ENCODE assay signal across 12 mouse cellular contexts in the genomic region with DNA sequence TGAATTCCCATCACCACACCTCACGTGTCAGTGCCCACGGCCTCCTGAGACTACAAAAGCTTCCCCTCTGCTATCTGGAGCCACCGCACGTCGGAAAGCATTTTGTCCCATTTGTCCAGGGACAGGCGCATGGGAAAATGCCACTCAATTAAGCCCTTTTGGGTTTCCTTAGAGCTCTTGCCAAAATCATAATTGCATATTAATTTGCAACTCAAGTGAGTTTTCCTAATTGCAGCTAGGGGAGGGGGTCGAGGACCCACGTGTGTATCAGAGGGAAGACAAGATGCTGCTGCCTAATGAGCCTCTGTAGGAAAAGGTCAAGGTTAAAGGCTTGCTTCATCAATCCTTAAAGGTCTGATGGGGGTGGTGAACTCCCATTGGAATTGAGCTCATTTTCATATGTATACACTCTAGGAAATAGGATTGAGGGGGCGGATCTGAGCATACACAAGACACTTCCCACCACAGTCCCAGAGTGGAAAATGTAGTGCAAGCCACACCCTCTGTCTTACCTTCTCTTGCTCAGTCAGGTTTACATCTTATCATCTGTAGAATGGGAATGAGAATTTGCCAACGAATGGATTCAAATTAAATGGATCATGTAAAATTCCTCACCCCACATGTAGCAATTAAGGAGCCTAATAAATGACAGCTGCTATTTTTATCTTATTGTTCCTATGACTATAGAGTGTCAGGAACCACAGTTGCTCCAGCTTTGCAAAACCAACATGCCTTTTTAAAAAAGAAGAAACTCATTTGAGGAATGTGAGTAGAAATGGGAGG.
DNase-seq lines count a peak whose midpoint lies in the region; ATAC-seq and TF ChIP-seq lines count a peak whose summit lies in the region.
"Had no signal": no experiment of that assay in that cellular context is flagged by ENCODE, and none has a peak within 500 bp of the region (broad histone marks: within the 10 kb centered on the region; RNA-seq: fewer than 3 reads in every experiment).

No protein-coding gene starts in this region.

- no peak overlapping the region for H3K27ac ChIP-seq in lung, embryonic 14.5 days (ENCODE audit: low read depth)
- no peak overlapping the region for H3K27ac ChIP-seq in embryonic facial prominence, embryonic 15.5 days (replicated peaks)
- no peak overlapping the region for H3K27ac ChIP-seq in hindbrain, postnatal 0 days
- H3K27ac ChIP-seq: left cerebral cortex, adult 2 months had no signal

- peak; percentile 10 for DNase-seq in lung, embryonic 14.5 days
- no peak for DNase-seq in lung, postnatal 4 days
- DNase-seq in hindbrain, postnatal 0 days (ENCODE audit: low spot score): peak; percentile 70
- DNase-seq in retina, postnatal 1 day: peak; percentile 97
- no peak for DNase-seq in adrenal gland, postnatal 10 days
- DNase-seq in gastrocnemius, adult 18-20 months (ENCODE audit: low spot score): no peak
- DNase-seq: heart, postnatal 36 days; kidney, postnatal 14 days had no signal

- H3K9ac ChIP-seq in lung, embryonic 14.5 days: no peak overlapping the region
- no peak overlapping the region for H3K9ac ChIP-seq in embryonic facial prominence, embryonic 15.5 days
- no peak overlapping the region for H3K9ac ChIP-seq in hindbrain, postnatal 0 days (replicated peaks; ENCODE audit: low read length)

- no peak overlapping the region for H3K4me3 ChIP-seq in lung, embryonic 14.5 days (ENCODE audit: low read depth, low read length)
- no peak overlapping the region for H3K4me3 ChIP-seq in embryonic facial prominence, embryonic 15.5 days (replicated peaks)
- H3K4me3 ChIP-seq in hindbrain, postnatal 0 days (ENCODE audit: low read length): no peak overlapping the region
- H3K4me3 ChIP-seq: left cerebral cortex, adult 2 months had no signal

- no peaks in the 10 kb centered on the region for H3K4me1 ChIP-seq in lung, embryonic 14.5 days (ENCODE audit: insufficient read depth)
- no peaks in the 10 kb centered on the region for H3K4me1 ChIP-seq in embryonic facial prominence, embryonic 15.5 days
- H3K4me1 ChIP-seq in hindbrain, postnatal 0 days (ENCODE audit: insufficient read depth, low read length): no peaks in the 10 kb centered on the region

- H3K9me3 ChIP-seq in lung, embryonic 14.5 days (ENCODE audit: low read depth, low read length): no peaks in the 10 kb centered on the region
- H3K9me3 ChIP-seq in embryonic facial prominence, embryonic 15.5 days (replicated peaks): no peaks in the 10 kb centered on the region
- no peaks in the 10 kb centered on the region for H3K9me3 ChIP-seq in hindbrain, postnatal 0 days (ENCODE audit: low read length)

- no peaks in the 10 kb centered on the region for H3K36me3 ChIP-seq in lung, embryonic 14.5 days (ENCODE audit: insufficient read depth)
- no peaks in the 10 kb centered on the region for H3K36me3 ChIP-seq in embryonic facial prominence, embryonic 15.5 days
- H3K36me3 ChIP-seq in hindbrain, postnatal 0 days (ENCODE audit: insufficient read depth, low read length): no peaks in the 10 kb centered on the region

- no peaks in the 10 kb centered on the region for H3K27me3 ChIP-seq in lung, embryonic 14.5 days (ENCODE audit: insufficient read depth, low read length)
- H3K27me3 ChIP-seq in embryonic facial prominence, embryonic 15.5 days: no peaks in the 10 kb centered on the region
- no peaks in the 10 kb centered on the region for H3K27me3 ChIP-seq in hindbrain, postnatal 0 days (ENCODE audit: insufficient read depth, low read length)

- TF ChIP-seq CTCF in lung, embryonic 14.5 days (IDR thresholded peaks at IDR 0.05; ENCODE audit: low read depth): no peak
- no peak for TF ChIP-seq CTCF in hindbrain, postnatal 0 days (IDR thresholded peaks at IDR 0.05; ENCODE audit: low read depth)

- ATAC-seq in lung, embryonic 14.5 days (ENCODE audit: insufficient read depth): no peak
- ATAC-seq in embryonic facial prominence, embryonic 15.5 days (ENCODE audit: insufficient number of reproducible peaks, low FRiP score, low TSS enrichment, low read depth): peak; percentile 34; the same call in 1 of the 2 replicates
- ATAC-seq in hindbrain, postnatal 0 days: peak; percentile 73; the same call in 1 of the 2 replicates
- no peak for ATAC-seq in monocyte, adult 5-6 weeks (replicated peaks; ENCODE audit: insufficient number of reproducible peaks, low FRiP score, low TSS enrichment, poor library complexity, severe bottlenecking)

- 59% methylated on average over 10 of the region's 10 CpGs for WGBS in lung, embryonic 14.5 days
- 65% methylated on average over 10 of the region's 10 CpGs for WGBS in embryonic facial prominence, embryonic 15.5 days
- WGBS in hindbrain, postnatal 0 days: 26% methylated on average over 10 of the region's 10 CpGs

- H3K4me2 ChIP-seq in lung, embryonic 14.5 days: no peak overlapping the region
- H3K4me2 ChIP-seq in embryonic facial prominence, embryonic 15.5 days (replicated peaks): no peak overlapping the region
- H3K4me2 ChIP-seq in hindbrain, postnatal 0 days (ENCODE audit: low read depth, low read length): no peak overlapping the region
- H3K4me2 ChIP-seq: liver, embryonic 11.5 days had no signal

Comparison
In these comparisons a context has a peak if more than half of its experiments do, and no peak if none do; other contexts are left out.
1. DNase-seq: peak in lung, embryonic 14.5 days (single experiment), hindbrain, postnatal 0 days (single experiment) and retina, postnatal 1 day (single experiment); none in lung, postnatal 4 days (0 of 2), adrenal gland, postnatal 10 days (single experiment) and gastrocnemius, adult 18-20 months (single experiment).
2. ATAC-seq: peak in embryonic facial prominence, embryonic 15.5 days (single experiment) and hindbrain, postnatal 0 days (single experiment); none in lung, embryonic 14.5 days (single experiment) and monocyte, adult 5-6 weeks (single experiment).